Mouse (Mus musculus): ENCODE results near the gene C730034F03Rik. TPM values are rescaled to one million over a fixed set of nuclear protein-coding genes. Genes with fewer than 3 reads are reported as not detected.

The C730034F03Rik gene
- total RNA-seq, 1 experiment from 2014 or later, result 9.7 TPM

DNA sequence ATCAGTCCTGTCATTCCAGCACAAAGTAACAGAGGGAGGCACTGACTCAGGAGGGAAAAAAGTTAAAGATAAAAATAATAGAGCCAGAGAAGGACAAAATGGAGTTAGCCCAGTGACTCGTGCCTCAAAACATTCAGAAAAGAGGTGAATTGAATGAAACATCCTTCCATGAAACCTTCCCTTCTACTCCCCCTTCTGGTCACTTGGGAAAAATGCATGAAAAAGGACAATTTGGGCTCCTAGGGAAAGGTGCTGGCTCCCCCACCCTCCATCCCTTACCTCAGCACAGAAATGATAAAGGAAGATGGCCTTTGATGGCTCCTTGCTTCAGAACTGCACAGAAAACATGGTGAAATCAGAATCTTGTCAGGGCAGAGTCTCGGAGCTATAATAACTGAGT, 39.2 kb downstream of the C730034F03Rik start:
- 0 out of 2 replicates have a peak, but pooled peaks have one; percentile 53 for ATAC-seq (replicated peaks; ENCODE audit: insufficient number of reproducible peaks, low FRiP score, low TSS enrichment, poor library complexity, severe bottlenecking)

DNA sequence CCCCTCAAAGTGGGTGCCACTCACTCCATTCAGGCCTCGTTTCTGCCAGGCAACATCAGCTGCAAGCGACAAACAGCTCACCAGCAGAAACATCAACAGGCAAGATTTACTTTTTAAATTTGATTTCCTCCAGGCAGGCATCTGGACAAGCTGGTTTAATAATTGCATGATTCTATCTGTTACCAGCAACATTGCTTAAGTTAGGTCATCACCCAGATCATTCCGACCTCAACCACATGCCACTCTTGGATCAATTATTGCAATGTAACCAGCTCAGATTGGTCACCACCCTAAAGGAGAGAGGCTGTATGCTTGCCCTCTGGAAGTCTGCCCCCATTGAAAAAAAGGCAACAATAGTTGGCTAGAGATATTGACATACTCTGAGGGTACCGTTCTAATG, 42.1 kb downstream of the C730034F03Rik start:
- no peak for ATAC-seq (replicated peaks; ENCODE audit: insufficient number of reproducible peaks, low FRiP score, low TSS enrichment, poor library complexity, severe bottlenecking)

DNA sequence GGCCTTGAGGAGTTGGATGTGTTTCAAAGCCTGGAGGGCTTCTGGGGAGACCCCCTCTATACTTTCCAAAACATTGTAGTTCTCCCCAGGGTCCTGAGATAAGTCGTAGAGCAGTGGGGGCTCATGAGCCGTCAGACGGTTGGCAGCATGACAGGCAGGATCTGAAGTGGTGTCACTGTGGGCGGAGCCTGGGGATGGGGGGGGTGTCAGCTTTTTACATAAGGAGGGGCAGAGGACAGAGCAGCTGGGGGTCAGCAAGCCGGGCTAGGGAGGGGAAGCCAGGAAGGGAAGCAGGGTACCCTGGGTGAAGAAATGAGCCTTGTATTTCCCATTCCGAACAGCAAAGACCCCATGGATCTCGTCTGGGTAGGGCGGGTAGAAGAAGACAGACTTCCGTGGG, 44.0 kb downstream of the C730034F03Rik start:
- no peak for ATAC-seq (replicated peaks; ENCODE audit: insufficient number of reproducible peaks, low FRiP score, low TSS enrichment, poor library complexity, severe bottlenecking)

DNA sequence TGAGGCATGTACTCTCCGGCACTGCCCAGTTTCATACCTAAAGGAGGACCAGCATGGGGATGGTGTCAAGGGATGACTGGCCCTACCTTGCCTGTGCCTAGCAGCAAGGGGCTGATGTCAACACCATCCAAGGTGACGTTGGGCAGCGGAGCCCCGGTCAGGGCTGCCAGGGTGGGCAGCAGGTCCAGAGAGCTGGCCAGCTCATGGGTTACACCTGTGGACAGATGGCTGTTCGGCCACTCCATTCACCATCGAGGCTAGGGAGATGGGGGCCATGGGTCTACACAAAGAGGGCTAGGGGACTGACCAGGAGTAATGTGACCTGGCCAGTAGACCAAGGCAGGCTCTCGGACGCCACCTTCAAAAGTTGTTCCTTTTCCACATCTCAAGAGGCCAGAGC, 44.5 kb downstream of the C730034F03Rik start:
- ATAC-seq (replicated peaks; ENCODE audit: insufficient number of reproducible peaks, low FRiP score, low TSS enrichment, poor library complexity, severe bottlenecking), result no peak

DNA sequence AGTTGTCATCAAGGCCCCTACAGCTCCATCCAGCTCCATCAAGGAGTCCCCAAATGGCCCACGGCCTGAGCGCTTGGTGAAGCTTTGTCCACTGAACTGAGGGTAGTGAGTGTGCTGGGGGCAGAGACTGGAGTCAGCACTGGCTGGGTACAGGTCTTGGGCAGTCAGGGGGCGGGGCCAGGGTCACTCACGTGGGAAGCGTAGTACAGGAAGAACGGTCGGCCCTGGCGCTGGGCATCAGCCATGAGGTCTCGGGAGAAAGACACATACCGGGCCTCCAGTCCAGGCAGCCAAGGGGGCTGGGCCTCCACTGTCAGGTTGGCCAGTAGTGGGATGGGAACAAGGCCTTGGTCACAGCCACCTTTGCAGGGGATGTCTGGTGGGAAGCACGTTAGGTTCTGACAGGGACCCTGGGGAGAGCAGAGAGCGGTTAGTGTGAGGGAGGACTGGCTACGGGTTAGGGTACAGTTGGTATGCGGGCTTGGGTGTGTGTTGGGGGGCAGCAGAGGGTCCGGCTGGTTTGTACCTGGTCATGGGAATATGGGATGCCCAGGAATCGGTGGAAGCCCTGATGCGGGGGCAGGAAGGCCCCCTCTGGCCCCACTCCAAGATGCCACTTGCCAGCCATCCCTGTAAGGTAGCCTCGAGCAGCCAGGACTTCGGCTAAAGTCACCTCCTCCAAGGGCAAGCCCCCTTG, 45.4 kb downstream of the C730034F03Rik start:
- ATAC-seq (replicated peaks; ENCODE audit: insufficient number of reproducible peaks, low FRiP score, low TSS enrichment, poor library complexity, severe bottlenecking), result no peak

DNA sequence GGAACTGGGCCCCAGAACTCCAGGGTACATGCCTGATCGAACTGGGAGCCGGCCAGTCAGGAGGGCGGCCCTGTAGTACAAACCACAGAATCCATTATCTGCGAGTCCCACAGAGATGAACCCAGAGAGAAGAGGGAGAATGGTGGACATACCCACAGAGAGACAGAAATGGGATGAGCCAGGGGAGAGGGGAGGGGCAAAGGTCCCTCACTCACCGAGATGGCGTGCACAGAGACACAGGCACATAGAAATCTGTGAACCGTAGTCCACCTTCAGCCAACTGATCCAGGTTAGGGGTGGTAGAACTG, 45.9 kb downstream of the C730034F03Rik start:
- ATAC-seq (replicated peaks; ENCODE audit: insufficient number of reproducible peaks, low FRiP score, low TSS enrichment, poor library complexity, severe bottlenecking), result no peak

DNA sequence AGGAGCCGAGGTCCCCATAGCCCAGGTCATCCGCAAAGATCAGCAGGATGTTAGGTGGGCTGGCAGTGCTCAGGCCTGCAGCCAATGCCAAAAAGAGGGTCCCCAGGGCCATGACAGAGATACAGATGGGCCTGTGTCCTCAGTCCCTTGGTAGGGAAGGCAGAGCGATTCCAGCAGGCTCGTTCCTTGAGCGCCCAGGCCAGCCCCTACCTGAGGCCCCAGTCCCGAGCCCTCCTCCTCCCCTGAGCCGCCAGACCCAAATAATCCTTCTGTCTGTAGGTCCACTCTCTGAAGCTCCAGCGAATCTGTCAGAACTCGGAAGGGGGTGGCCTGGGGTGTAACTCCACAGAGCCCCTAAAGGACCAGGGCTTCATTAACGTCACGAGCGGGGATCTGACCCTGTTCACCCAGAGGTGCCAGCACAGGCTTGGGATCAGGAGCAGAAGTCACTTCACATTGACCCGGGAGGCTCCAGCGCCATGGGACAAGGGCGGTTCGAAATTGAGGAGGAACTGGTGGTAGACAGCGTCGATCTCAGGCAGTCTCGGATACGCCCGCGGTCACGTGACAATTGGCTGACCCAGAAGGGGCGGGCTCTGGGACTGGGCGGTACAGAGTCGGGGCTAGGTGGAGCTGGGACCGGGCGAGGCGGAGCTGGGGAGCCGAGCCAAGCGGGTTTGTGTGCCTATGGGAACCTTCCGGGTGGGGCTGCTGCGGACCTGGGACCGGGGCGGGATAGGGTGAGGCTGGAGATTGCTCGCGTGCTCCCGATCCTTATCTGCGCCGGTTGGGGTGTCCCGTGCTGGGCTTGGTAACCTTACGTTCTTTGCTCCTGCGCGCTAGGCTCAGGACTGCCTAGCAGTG, 46.5 kb downstream of the C730034F03Rik start:
- ATAC-seq (replicated peaks; ENCODE audit: insufficient number of reproducible peaks, low FRiP score, low TSS enrichment, poor library complexity, severe bottlenecking), result peak; percentile 92

DNA sequence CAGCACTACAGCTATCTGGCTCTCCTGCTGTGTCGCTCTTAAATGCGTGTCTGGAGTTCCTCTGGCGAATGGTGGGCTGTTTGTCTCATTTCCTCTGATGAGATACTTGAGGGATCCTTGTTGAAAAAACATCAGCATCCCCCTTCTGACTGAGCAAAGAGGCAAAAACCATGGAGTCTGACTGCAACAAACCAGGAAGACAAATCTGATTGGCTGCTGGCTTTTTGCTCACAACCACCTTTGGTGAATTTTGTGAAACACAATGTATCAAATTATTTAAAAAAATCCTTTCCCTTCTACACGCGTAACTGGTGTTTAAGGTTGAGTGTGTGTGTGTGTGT, 47.1 kb downstream of the C730034F03Rik start:
- no peak for ATAC-seq (replicated peaks; ENCODE audit: insufficient number of reproducible peaks, low FRiP score, low TSS enrichment, poor library complexity, severe bottlenecking)

DNA sequence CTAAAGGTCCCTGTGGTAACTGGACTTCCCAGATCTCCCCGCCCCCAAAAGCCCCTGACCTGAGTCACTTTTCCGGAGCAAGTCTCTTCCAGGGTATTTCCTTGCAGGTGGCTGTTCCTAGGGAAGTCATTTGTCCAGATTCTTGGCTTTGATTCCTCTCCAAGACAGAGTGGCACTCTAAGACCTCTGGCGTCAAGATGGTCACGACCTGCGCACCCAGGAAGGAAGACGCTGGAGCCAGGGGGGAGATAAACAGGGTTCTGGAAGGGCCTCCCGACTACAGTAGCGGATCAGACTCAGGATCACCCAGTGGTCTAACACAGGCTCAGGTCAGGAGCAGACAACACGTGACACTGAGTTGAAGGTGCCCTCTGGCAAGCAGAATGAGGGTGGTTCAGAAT, 47.7 kb downstream of the C730034F03Rik start, which contains the start of gene Arsa:
TSS of gene Arsa (minus strand) at position 335 of the 401 bp plus-strand sequence.
- no peak for ATAC-seq (replicated peaks; ENCODE audit: insufficient number of reproducible peaks, low FRiP score, low TSS enrichment, poor library complexity, severe bottlenecking)

DNA sequence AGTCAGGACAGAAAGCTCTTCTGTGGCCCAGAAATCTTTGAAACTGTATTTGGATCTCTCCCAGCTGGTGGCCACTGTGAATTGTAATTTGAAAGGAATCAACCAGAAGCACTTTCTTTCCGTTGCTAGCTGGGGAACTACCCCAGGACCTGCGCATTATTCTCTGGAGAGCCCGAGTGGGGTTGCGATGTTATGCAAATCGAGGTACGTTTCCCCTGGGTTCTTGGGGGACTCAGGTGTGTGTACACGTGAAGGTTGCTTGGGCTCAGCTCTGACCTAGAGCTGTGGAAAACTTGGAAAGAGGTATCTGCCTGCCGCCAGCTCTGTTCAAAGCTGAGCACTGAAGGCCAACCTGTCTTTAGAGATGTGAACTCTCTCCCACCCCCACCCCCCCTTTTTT, 48.4 kb downstream of the C730034F03Rik start:
- no peak for ATAC-seq (replicated peaks; ENCODE audit: insufficient number of reproducible peaks, low FRiP score, low TSS enrichment, poor library complexity, severe bottlenecking)

DNA sequence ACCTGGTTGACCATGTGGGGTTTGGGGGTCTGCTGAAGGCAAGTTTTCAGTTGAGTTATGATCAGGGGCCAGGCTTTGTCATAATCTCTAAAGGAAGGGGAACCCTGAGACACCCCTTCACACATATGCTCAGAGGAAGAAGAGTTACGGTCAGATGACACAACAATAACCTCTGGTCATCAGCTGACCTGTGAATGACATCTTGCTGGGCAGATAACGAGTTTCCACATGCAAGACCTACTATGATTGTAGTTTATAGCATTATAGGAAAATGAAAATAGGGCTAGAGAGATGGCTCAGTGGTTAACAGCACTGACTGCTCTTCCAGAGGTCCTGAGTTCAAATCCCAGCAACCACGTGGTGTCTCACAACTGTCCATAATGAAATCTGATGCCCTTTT, 49.2 kb downstream of the C730034F03Rik start:
- ATAC-seq (replicated peaks; ENCODE audit: insufficient number of reproducible peaks, low FRiP score, low TSS enrichment, poor library complexity, severe bottlenecking), result no peak

Other genes starting within 250 kb of the C730034F03Rik start
- gene Plxnb2, start 248.8 kb upstream of the C730034F03Rik start, total RNA-seq (2017), result 145 to 153 TPM (median 153 TPM) in 3 replicates
- gene Dennd6b, start 233.1 kb upstream of the C730034F03Rik start, total RNA-seq (2017), result 2.1 to 3.1 TPM (median 2.7 TPM) in 3 replicates
- gene Ppp6r2, start 218.0 kb upstream of the C730034F03Rik start, total RNA-seq (2017), result 16.8 to 32.5 TPM (median 19.4 TPM) in 3 replicates
- gene Sbf1, start 114.3 kb upstream of the C730034F03Rik start, total RNA-seq (2017), result 86.3 to 141 TPM (median 130 TPM) in 3 replicates
- not detected in 3 replicates for gene Adm2, start 106.9 kb upstream of the C730034F03Rik start, total RNA-seq (2017)
- not detected in 3 replicates for gene Miox, start 95.2 kb upstream of the C730034F03Rik start, total RNA-seq (2017)
- 9.0 to 27.2 TPM (median 20.9 TPM) in 3 replicates for gene Lmf2, start 73.9 kb upstream of the C730034F03Rik start, total RNA-seq (2017)
- gene Ncaph2, start 73.9 kb upstream of the C730034F03Rik start, total RNA-seq (2017), result 71.4 to 99.9 TPM (median 80.6 TPM) in 3 replicates
- gene Sco2, start 55.7 kb upstream of the C730034F03Rik start, total RNA-seq (2017), result 5.4 to 9.4 TPM (median 6.3 TPM) in 3 replicates
- 0.57 TPM in 1 of 3 replicates, not detected in the others for gene Tymp, start 52.5 kb upstream of the C730034F03Rik start, total RNA-seq (2017)
- not detected in 3 replicates for gene Odf3b, start 50.3 kb upstream of the C730034F03Rik start, total RNA-seq (2017)
- gene Klhdc7b, start 44.7 kb upstream of the C730034F03Rik start, total RNA-seq (2017), result not detected in 3 replicates
- gene Syce3, start 19.1 kb upstream of the C730034F03Rik start, total RNA-seq (2017), result not detected in 3 replicates
- gene Cpt1b, start 3.7 kb upstream of the C730034F03Rik start, total RNA-seq (2017), result 0.75 to 8.6 TPM (median 1.8 TPM) in 3 replicates
- gene Gm44502, start 107 bp downstream of the C730034F03Rik start, total RNA-seq (2017), result 0.76 to 1.2 TPM in 2 of 3 replicates, not detected in the other
- 95.3 to 120 TPM (median 95.5 TPM) in 3 replicates for gene Chkb, start 319 bp downstream of the C730034F03Rik start, total RNA-seq (2017)
- gene Mapk8ip2, start 24.3 kb downstream of the C730034F03Rik start, total RNA-seq (2017), result not detected in 3 replicates
- 11.2 to 12.6 TPM (median 11.7 TPM) in 3 replicates for gene Arsa, start 47.8 kb downstream of the C730034F03Rik start, total RNA-seq (2017)
- gene Shank3, start 70.0 kb downstream of the C730034F03Rik start, total RNA-seq (2017), result not detected in 3 replicates
- 0.85 TPM in 1 of 3 replicates, not detected in the others for gene Acr, start 138.7 kb downstream of the C730034F03Rik start, total RNA-seq (2017)
- 0.87 to 1.2 TPM in 2 of 3 replicates, not detected in the other for gene Rabl2, start 162.3 kb downstream of the C730034F03Rik start, total RNA-seq (2017)

All from monocyte, adult 5-6 weeks (primary cell).